Mouse (Mus musculus) stomach, postnatal 0 days (tissue): ENCODE data around the gene Hps6. TPM values are rescaled to one million over a fixed set of nuclear protein-coding genes. Genes with fewer than 3 reads are reported as not detected.

Experiments
- ATAC-seq: fragments of 200-750 bp; cut with Nextera tagmentation; 2 replicates; pipeline ENCODE4 v1.8.0; 2017; ENCODE audit not compliant: low FRiP score, low TSS enrichment
- DNase-seq: peaks from one replicate; pipeline ENCODE4 v3.0.0-alpha.2; 2016; ENCODE audit warnings: low spot score
- H3K27ac ChIP-seq: fragments of 300-500 bp; sonication (generic); replicated peaks from 2 replicates; pipeline ENCODE4 v1.5.1; 2014; ENCODE audit warnings: mild to moderate bottlenecking, control low read depth
- H3K27me3 ChIP-seq: fragments of 300-500 bp; sonication (generic); 2 replicates; pipeline ENCODE4 v1.6.1; 2014; ENCODE audit warnings: low read length; ENCODE audit not compliant: control insufficient read depth, insufficient read depth
- H3K36me3 ChIP-seq: fragments of 300-500 bp; sonication (generic); 2 replicates; pipeline ENCODE4 v1.6.1; 2014; ENCODE audit warnings: low read length, mixed read lengths; ENCODE audit not compliant: control insufficient read depth, insufficient read depth
- H3K4me1 ChIP-seq: fragments of 300-500 bp; sonication (generic); replicated peaks from 2 replicates; pipeline ENCODE4 v1.6.1; 2014; ENCODE audit warnings: antibody characterized with exemption; ENCODE audit not compliant: control insufficient read depth, insufficient read depth
- H3K4me2 ChIP-seq: fragments of 300-500 bp; sonication (generic); replicated peaks from 2 replicates; pipeline ENCODE4 v1.6.1; 2014; ENCODE audit warnings: low read depth, mild to moderate bottlenecking, control low read depth, moderate library complexity
- H3K4me3 ChIP-seq: fragments of 300-500 bp; sonication (generic); 2 replicates; pipeline ENCODE4 v1.5.1; 2014; ENCODE audit warnings: low read depth, low read length, control low read depth
- H3K9ac ChIP-seq: fragments of 300-500 bp; sonication (generic); 2 replicates; pipeline ENCODE4 v1.6.1; 2014; ENCODE audit warnings: mild to moderate bottlenecking, low read length, control low read depth, mixed read lengths
- H3K9me3 ChIP-seq: fragments of 300-500 bp; sonication (generic); 2 replicates; pipeline ENCODE4 v1.6.1; 2016; ENCODE audit warnings: low read length; ENCODE audit not compliant: control insufficient read depth
- CTCF ChIP-seq: IDR thresholded peaks from 2 replicates; pipeline ENCODE4 v1.5.1; 2016; ENCODE audit warnings: antibody characterized with exemption, low read depth, mild to moderate bottlenecking, moderate library complexity
- EP300 ChIP-seq: optimal IDR thresholded peaks from 2 replicates; pipeline ENCODE3; 2016; ENCODE audit warnings: antibody characterized with exemption
- WGBS: fragments of 180-500 bp; shearing (Covaris S2); extraction: QIAGEN DNeasy Blood & Tissue Kit; methylation state at CpG from one replicate; pipeline ENCODE4 v1.1.7; 2014; 5-methylcytosine and 5-hydroxymethylcytosine counted together
- polyA plus RNA-seq: library from polyadenylated mRNA; unstranded; fragments of >200 nt; fragmentation: Nextera tagmentation; extraction: Ambion mirVana; gene quantifications from 2 replicates; pipeline ENCODE4 v1.2.1, GENCODE M21; 2015

The Hps6 gene
- polyA plus RNA-seq, 1 experiment from 2014 or later: 5.1 TPM

DNA sequence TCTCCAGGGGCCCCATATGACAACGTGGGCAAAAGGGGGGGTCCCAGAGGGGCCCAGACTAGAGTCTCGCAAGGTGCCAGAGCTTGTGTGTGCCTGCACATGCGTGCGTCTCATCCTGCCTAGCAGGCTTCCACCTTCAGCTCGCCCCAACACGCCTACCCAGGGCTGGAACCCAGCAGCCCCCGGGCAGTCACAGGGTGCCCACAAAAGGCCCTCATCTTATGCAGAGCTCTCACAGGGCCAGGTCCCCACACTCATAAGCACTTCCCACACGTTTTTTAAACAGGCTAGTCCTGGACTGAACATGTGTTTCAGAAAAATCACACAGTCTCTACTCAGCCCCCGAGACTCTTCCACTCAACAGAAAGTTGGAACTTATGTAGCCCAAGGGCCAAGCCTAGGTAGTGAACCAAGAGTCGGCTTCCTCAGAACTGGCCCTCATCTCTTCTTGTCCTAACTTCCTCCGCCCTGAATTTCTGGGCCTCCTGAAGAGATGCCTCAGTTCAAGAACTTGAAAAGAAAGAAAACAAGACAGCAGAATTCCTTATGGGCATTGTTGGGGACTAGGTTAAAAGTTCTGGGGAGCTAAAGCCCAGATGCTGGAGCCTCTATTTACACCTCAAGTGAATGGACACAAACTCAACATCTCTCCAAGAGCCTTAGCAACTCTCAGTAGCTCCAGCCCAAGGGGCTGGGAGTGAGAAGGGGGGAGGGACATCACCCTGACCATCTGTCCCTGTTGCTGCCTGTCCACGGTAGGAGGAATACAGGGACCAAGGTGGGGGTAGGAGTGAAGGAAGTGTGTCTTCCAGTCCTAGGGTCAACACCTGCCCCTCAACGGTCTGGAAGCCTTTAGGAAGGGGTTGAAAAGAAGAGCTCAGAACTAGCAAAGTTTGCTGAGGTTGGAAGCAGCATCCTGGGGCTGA is 34.9 kb downstream of the Hps6 start:
- peak overlapping the region; percentile 82 for H3K9ac ChIP-seq
- H3K9me3 ChIP-seq: no peaks in the 10 kb centered on the region
- ATAC-seq: no peak
- H3K4me3 ChIP-seq: peak overlapping the region; percentile 64
- H3K4me2 ChIP-seq: peak overlapping the region; percentile 93
- no peak for DNase-seq
- H3K36me3 ChIP-seq: peaks cover 23% of the 10 kb centered on the region
- 4% methylated on average over 13 of the region's 13 CpGs for WGBS
- TF ChIP-seq EP300 (no peak), CTCF (no peak)
- H3K4me1 ChIP-seq: peaks cover 28% of the 10 kb centered on the region
- no peaks in the 10 kb centered on the region for H3K27me3 ChIP-seq
- H3K27ac ChIP-seq: peak overlapping the region; percentile 94

DNA sequence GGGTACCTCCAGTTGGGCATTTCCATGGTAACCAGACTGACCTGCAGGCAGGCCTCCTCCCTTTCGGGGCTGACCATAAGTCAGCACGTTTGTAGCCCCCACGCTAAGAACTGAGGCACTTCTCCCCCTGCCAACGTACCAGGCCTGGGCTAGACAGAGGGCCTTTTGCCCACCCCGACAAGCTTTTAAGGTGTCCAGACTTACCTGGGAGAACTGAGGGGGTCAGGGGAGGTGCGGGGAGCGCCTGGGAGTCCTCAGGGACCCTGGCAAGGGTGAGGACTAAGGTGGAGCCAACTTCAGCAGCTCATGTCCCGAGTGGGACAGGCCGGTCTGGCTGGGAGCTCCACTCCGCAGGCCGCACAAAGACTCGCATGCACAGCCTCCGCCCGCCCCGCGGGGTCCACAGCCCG is 35.5 kb downstream of the Hps6 start:
- Histone ChIP-seq H3K27me3 (no peaks in the 10 kb centered on the region), H3K27ac (peak overlapping the region; percentile 94), H3K4me1 (peaks cover 28% of the 10 kb centered on the region), H3K4me3 (peak overlapping the region; percentile 64), H3K9me3 (no peaks in the 10 kb centered on the region), H3K9ac (peak overlapping the region; percentile 82), H3K36me3 (peaks cover 18% of the 10 kb centered on the region), H3K4me2 (peak overlapping the region; percentile 93)
- WGBS: under 1% methylated on average over 13 of the region's 17 CpGs
- ATAC-seq (no peak), DNase-seq (peak; percentile 52)
- TF ChIP-seq EP300: no peak

DNA sequence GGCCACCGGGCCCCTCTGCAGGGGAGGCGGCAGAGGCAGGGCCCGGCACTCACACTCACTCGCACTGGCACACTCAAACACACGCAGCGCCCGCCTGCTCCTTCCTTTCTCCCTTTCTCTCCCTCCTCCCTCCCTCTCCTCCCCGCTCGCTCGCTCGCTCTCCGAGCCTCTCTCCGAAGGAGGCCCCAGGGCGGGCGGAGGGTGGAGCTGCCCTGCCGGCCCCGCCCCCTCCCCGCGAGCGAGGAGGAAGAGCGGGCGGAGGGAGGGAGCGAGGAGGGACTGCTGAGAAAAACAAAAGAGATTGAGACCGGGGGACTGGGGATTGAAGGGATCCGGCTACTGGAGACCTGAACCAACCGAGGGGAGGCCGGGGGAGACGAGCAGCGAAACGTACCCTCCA is 36.2 kb downstream of the Hps6 start:
- Histone ChIP-seq H3K4me3 (peak overlapping the region; percentile 64), H3K4me2 (peak overlapping the region; percentile 93), H3K27me3 (no peaks in the 10 kb centered on the region), H3K4me1 (peaks cover 28% of the 10 kb centered on the region), H3K9me3 (no peaks in the 10 kb centered on the region), H3K9ac (peak overlapping the region; percentile 82), H3K27ac (peak overlapping the region; percentile 94), H3K36me3 (peaks cover 12% of the 10 kb centered on the region)
- TF ChIP-seq EP300 (no peak), CTCF (no peak)
- ATAC-seq: peak; percentile 85
- peak; percentile 95 for DNase-seq
- WGBS: 2% methylated on average over 18 of the region's 30 CpGs

DNA sequence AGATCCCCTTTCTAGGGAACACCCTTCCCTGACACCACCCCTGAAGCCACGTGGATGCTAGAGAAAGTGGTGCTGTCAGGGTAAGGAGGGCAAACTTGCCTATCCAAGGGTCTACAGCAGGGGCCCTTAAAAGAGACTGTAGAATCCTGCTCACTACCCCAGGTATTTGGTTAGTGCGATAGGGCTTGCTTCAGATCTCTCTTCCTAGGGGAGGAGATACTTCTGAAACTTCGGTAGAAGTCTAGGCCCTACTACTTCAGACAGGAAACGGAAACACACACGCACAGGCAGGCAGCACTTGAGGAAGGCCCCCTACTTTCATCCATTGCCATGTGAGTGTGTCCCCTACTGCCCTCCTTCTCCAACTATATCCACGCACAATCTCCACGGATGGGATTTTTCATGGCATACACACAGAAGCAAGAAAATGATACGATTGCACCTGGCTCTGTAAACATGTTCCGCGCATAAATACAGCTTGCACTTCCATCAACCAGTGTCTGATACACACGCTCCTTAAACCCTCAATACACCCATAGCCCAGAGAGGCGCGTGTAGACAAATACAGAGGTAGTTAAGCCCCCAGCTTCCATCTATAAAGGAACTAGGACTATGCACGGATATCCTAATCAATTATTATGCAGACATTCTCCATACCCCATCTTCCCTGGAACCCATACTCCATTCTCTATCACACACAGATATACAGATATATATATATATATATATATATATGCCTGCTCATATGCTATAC is 37.0 kb downstream of the Hps6 start:
- H3K9me3 ChIP-seq: no peaks in the 10 kb centered on the region
- peak overlapping the region; percentile 94 for H3K27ac ChIP-seq
- peaks cover 28% of the 10 kb centered on the region for H3K4me1 ChIP-seq
- no peaks in the 10 kb centered on the region for H3K27me3 ChIP-seq
- WGBS: 29% methylated on average over 14 of the region's 14 CpGs
- DNase-seq (no peak), ATAC-seq (no peak)
- peak overlapping the region; percentile 64 for H3K4me3 ChIP-seq
- TF ChIP-seq EP300 (no peak), CTCF (no peak)
- peak overlapping the region; percentile 82 for H3K9ac ChIP-seq
- peak overlapping the region; percentile 93 for H3K4me2 ChIP-seq
- H3K36me3 ChIP-seq: peaks cover 4% of the 10 kb centered on the region; the same call in 1 of the 2 replicates

DNA sequence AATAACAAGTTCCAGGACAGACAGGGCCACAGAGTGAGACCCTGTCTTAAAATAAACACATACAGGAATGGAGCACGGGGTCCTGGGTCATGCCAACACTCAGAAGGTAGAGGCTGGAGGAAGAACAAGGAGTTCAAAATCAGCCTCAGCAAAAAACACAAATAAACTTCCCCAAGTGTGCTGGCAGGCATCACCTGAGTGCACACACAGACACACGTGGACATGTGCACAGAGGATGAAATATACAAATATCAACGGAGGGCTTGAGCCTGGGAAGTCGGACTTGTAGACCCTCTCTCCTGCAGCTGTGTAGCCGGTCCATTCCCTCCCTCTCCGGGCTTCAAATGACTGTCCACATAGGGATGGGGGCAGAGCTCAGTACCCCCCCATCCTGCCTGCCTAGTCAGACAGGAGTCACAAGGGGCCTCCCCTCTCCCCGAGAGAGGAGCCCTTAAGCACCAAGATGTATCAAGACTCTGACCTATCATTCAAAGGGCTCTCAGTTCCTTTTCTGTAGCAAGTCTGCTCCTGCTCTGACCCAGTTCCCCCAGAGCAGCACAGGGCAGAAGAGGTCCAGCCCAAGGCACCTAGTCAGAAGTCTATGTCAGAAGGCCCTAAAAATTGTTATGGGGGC is 38.1 kb downstream of the Hps6 start:
- TF ChIP-seq CTCF (no peak), EP300 (no peak)
- H3K4me3 ChIP-seq: peak overlapping the region; percentile 90
- H3K27ac ChIP-seq: peak overlapping the region; percentile 99
- DNase-seq: no peak
- 11% methylated on average over 7 of the region's 7 CpGs for WGBS
- H3K36me3 ChIP-seq: no peaks in the 10 kb centered on the region
- H3K27me3 ChIP-seq: no peaks in the 10 kb centered on the region
- peak overlapping the region; percentile 66 for H3K4me2 ChIP-seq
- H3K9me3 ChIP-seq: no peaks in the 10 kb centered on the region
- no peak for ATAC-seq
- H3K4me1 ChIP-seq: peaks cover 28% of the 10 kb centered on the region
- peak overlapping the region; percentile 43 for H3K9ac ChIP-seq
